Mouse (Mus musculus) cerebral cortex, adult 2 months (tissue): ENCODE measurements around the gene Gm20388.

Experiments used
- WGBS: fragments of 180-500 bp; shearing (Covaris S2); methylation state at CpG from one replicate; pipeline ENCODE4 v1.1.7; 2018; 5-methylcytosine and 5-hydroxymethylcytosine counted together

Gm20388 gene

GRCm38 (mm10) chr8:124075977-124076376, 4165.3 kb downstream of the Gm20388 start:
- 69% methylated on average over 8 of the region's 8 CpGs for WGBS

DNA sequence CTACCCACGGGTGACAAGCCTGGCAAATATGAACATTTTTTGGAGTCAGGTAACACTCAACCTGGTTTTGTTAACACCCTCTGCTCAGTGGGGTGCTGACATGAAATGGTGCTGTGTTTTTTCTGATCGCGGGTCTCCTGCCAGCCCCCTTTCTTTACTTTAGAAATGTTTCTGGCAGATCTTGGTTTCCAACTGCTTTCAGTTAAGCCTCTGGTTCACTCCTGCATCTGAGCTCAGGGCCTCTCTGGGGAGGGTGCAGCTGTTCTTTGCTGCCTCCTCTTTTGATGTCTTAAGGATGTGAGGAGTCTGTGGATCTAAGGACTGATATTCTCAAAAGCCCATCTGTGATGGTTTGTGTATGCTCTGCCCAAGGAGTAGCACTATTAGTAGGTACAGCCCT, 4165.8 kb downstream of the Gm20388 start:
- 60% methylated on average over 3 of the region's 3 CpGs for WGBS

- 92% methylated on average over 8 of the region's 8 CpGs for WGBS
Measured at GRCm38 (mm10) chr8:124077377-124077776, 4166.7 kb downstream of the Gm20388 start.

DNA sequence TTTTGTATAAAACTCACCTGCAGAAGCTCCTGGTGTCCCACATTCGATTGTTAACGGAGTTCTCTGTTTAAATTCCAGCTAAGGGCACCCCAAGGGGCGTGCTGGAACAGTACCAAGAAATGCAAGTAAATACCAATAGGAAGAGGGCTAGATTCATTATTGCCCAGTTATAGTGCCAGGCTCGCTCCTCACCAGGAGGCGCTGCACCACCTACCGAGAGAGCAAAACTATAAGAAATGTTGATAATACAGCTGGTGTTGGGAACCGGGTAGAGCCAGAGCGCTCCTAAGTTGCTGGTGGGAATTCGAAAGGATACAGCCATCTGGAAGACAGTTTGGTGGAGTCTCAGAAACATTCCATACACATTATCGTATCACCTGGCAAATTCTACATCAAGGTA, 4167.4 kb downstream of the Gm20388 start:
- 86% methylated on average over 10 of the region's 10 CpGs for WGBS

DNA sequence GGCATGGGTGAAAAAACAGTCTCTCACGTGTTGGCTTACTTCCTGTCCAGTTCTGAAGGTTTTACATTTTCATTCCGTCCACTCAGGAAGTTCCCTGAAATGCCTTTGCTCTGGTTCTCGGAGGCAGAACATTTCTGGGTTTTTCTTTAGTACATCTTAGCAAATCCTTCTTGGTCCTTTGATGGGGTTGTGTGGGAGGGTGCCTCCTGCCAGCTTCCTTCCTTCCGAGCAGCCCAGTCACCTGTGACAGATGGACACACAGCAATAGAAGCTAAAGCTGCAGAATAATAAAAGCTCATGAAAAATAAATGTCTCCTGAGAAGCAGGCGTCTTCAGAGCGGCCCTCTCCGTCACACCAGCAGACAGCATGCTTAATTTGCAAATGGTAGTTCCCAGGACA, 4168.3 kb downstream of the Gm20388 start:
- WGBS: 56% methylated on average over 7 of the region's 7 CpGs

DNA sequence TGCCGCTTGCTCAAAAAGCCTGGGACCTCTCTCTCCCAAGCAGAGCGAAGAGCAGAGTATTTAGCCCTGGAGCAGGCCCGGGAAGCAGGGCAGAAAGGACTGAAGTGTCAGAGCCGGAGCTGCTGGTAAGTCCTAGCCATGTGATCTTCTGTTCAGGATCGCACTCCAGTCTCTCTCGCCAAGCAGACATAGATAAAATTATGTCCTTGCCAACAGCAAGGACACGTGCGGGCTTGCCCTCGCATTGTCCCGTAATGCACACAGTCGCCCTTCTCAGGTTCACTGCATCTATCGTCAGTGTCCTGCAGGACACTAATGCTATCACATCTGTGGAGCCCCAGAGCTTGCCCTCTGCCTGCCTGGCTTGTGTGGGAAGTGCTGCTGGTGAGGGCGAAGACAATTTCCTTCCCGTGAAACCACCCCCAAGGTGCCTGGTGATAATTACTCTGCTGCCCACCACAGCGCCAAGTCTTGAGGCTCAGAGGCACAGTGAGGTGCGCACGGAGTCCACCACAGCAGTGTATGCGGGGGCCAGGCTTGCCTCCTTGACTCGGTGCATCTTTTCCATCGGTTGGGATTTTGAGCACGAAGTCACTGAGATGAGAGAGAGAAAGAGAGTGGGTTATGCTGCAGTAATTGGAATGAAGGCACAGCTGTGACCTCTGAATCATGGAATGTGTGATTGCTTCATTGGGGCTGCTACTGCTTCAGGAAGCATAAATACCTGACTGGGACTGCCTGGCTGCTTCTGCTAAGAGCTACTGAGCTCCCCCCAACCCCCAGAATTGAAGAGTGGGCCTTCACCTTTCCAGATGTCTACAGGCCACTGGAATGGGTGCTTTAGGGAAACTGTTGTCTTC, 4170.1 kb downstream of the Gm20388 start:
- 74% methylated on average over 21 of the region's 21 CpGs for WGBS

DNA sequence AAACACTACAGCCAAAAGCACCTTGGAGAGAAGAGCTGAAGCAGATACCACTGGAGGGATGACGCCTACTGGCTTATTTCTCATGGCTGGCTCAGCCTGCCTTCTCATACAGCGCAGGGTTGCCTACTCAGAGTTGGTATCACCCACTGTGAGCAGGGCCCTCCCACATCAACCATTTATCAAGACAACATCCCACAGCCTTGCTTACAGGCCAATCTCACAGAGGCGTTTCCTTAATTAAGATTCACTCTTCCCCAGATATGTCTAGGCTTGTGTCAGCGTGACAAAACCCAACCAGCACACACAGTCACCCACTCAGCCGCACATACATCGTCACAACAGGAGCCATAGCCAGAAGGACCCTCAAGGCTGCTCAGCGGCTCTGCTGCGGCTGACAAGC, 4172.0 kb downstream of the Gm20388 start:
- WGBS: 66% methylated on average over 8 of the region's 8 CpGs

GRCm38 (mm10) chr8:124083611-124084010, 4173.0 kb downstream of the Gm20388 start:
- 90% methylated on average over 7 of the region's 7 CpGs for WGBS

DNA sequence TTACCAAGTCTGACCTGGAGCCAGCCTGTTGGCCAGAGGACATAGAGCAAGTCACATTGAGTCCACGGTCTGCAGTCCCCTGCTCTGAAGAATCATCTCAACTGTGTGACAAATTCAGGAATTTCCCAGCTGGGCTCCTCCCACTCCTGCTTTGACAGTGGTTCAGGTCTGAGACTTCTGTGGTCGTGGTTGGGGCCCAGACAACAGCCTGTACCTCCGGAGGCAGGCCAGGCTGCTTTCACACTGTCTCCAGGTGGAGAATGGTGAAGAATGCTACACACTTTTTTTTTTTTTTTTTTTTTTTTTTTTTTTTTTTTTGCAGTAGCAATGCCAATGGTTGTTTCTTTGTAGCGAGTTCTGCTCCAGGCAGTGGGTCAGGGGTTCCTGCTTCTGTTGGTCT, 4175.0 kb downstream of the Gm20388 start:
- 66% methylated on average over 4 of the region's 4 CpGs for WGBS

- WGBS: 86% methylated on average over 11 of the region's 11 CpGs
Measured at GRCm38 (mm10) chr8:124088092-124088613, 4177.5 kb downstream of the Gm20388 start.

GRCm38 (mm10) chr8:124089016-124089415, 4178.4 kb downstream of the Gm20388 start:
- WGBS: 90% methylated on average over 5 of the region's 5 CpGs

DNA sequence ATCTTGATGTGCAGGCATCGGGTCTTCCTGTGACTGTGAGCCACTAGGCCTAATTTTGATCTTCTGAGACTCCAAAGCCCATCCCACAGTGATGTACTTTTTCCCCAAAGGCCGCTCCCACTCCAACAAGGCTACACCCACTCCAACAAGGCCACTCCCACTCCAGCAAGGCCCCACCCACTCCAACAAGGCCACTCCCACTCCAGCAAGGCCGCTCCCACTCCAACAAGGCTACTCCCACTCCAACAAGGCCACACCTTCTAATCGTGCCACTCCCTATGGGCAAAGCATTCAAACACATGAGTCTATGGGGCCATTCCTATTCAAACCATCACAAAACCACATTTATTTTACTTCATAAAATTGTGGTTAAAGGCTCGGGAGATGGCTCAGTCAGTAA, 4179.8 kb downstream of the Gm20388 start:
- 95% methylated on average over 5 of the region's 5 CpGs for WGBS

DNA sequence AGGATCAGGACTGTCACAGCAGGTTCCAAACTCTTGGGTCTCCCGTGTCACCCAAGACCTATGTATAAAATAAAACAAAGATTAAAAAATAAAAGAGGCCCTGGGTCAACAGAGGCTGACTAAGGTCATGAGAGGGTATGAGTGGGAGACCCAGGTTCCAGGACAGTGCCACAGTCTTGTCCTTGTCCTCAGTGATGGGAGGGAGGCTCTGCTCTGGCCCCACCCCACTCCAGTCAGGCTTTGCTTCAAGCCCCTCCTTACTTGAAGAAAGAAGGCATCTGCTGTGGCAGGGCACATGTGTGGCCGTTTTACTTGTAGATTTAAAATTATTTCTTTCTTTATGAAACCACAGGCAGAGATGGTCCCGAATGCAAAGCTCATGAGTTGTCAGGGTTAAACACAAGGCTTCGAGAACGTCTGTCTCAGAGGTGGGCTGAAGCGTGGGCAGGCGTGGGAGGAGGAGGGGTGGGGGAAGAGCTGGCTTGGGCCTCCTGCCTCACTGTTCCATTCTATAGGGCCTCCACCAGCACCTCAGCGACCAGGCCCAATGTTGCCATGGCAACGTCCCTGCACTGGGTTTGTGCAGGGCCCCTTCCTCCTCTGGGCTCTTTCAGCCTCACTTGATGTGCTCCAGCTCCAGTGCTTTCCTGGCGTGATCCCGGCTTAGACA, 4188.4 kb downstream of the Gm20388 start:
- 39% methylated on average over 11 of the region's 11 CpGs for WGBS

- 75% methylated on average over 6 of the region's 6 CpGs for whole genome bisulfite sequencing
Measured at GRCm38 (mm10) chr8:124099623-124099965, 4189.0 kb downstream of the Gm20388 start.

DNA sequence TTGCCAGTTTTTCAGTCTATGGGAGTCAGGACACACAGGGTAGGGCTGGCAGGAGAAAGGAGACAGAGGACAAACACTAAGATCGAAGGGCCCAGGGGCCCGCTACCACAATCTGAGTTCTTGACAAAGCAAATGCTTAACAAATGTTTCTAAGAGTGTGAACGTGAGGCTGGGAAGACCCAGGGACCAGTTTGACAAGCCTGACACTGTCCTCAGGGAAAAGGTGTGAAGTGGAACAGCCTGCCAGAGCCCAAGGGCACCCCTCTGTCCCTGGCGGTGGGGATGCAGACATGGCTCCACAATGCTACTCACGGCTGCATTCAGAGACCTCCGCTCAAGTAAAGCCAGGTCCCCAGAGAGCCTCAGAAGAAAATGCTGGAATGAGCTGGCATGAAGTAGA, 4195.2 kb downstream of the Gm20388 start:
- 86% methylated on average over 6 of the region's 6 CpGs for WGBS

DNA sequence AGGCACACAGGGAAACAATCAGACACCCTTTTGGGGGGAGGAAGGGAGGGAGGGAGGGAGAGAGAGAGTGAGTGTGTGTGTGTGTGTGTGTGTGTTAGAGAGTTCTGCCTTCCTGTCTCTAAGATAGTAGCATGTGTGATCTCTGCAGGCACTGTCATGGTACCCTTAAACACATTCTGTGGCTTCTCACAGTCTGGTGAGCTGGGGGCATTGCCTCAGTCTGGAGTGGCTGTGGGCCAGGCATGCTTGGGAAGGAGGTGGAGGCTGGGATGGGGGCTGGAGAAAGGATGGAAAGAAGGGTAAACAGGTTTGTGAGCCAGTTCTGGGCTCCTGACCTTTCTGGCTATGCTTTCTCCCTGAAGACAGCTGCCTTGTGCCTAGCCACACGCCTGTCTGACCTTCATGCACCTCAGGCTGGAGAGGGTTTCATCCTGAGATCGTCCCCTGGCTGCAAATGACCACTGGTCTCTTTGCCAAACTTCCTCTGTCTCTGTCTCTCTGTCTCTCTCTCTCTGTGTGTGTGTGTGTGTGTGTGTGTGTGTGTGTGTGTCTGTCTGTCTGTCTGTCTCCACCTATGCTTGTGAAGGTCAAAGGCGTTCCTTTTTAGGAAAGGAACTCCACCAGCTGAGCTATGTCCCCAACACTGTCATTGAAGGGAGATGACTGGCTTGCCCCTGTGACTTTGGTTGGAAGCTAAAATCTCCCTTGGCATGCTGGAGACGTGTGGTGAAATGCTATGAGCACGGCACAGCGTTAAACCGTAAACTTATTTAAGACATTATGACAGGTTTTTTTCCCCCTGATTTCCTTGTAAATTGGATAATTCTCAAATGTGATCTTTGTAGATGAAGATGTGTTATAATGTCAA, 4195.9 kb downstream of the Gm20388 start:
- WGBS: 86% methylated on average over 7 of the region's 7 CpGs

DNA sequence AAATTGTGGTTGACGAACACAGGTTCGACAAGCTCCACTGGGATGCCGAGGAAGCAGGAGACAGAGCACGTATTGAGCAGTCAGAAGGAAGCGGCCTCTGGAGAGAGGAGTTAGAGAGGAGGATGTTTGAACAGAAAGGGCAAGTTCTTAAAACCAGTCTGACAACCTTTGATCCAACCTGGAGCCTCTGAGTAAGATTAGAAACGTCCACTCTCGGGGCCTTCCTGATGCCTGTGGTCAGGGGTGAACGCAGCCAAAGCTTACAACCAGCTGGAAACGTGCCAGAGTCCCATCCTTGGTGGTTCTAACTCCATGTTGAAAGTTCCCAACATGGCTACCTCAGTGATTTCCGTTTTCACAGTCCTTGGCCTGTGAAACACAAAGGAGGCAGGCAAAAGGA, 4202.5 kb downstream of the Gm20388 start:
- 88% methylated on average over 10 of the region's 10 CpGs for WGBS

DNA sequence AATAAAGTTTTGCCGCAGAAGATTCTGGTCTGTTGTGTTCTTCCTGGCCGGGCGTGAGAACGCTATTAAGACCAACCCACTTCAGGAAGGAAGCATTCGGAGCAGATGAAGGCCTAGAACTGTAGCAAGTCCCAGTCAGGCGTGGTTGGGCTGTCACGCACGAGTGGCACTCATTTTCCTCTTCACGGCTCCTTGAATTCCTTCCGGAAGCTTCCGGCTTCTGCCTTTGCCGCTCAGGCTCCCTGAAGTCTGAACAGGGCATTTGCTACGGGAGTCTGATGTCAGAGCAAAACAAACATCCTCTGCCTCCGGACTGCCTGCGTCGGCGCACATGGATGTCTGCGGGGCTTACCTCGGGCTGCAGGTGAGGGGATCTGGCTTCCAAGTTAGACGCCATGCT, 4214.6 kb downstream of the Gm20388 start:
- WGBS: 94% methylated on average over 20 of the region's 20 CpGs

- 57% methylated on average over 5 of the region's 5 CpGs for WGBS
Measured at GRCm38 (mm10) chr8:124137261-124137660, 4226.6 kb downstream of the Gm20388 start.

- WGBS: 72% methylated on average over 11 of the region's 11 CpGs
Measured at GRCm38 (mm10) chr8:124140211-124140790, 4229.7 kb downstream of the Gm20388 start.

- 45% methylated on average over 20 of the region's 20 CpGs for WGBS
Measured at GRCm38 (mm10) chr8:124140868-124141431, 4230.3 kb downstream of the Gm20388 start.
